Mouse (Mus musculus) natural killer cell, adult 2 months (primary cell): ENCODE data around the gene Hils1.

Experiments
- DNase-seq, 2 experiments: peaks; one replicate each; pipeline ENCODE4 v3.0.0; 2022; ENCODE audit warnings: low spot score in 2 of 2

The Hils1 gene

DNA sequence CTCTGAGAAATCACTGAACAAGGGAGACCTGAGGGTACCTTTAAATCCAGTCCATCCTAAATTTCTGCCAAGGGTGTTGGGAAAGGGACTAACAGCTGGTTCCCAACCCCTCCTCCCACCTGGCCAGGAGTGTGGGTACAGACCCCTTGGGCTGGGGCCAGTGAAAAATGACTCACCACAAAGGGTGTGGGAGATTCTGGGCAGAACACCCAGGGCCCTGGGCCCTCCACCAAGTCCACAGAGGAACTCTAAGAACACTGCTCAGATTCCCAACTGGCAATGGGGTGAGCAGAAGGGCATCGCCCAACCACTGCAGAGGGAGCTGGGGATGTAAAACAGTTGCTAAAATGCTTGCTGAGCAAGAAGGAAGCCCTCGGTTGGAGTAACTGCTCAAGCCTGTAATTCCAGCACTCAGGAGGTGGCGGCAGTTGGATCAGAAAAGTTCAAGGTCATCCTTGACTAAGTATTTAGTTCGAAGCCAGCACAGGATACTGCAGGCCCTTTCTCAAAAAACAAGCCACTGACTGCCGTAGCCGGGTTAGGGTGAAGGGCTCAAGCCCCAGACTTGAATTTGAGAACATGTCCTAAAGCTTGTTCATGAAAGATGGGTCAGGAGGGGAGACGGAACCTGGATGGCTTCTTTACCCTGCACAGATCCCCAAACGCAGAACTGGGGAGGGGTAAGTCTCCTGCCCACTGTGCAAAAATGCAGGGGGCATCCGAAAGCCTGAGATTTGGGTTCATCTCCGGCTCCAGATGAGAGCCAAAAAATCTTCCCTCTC, 21.6 kb downstream of the Hils1 start:
- DNase-seq, result no peak

DNA sequence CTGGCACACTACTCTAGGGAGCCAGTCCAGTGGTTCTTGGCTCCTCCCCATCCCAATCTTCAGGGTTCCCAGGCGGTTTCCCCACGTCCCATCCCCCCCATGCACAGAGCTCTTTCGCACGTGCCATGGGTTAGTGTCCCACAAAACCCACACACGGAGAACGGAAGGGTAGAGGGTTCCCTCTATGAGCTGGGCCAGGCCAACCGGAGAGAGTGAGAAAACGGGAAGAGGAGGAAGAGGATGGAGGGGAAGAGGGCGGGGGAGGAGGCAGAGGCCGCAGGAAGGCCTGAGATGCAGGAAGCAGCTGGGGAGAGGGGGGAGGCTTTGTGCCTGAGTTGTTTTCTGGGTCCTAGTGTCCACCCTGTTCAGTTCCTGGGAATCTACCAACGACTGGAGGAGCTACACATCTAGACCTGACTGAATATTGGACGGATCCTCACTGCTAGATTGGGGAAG, 22.2 kb downstream of the Hils1 start:
- peak; percentile 46 to 61 for DNase-seq

DNA sequence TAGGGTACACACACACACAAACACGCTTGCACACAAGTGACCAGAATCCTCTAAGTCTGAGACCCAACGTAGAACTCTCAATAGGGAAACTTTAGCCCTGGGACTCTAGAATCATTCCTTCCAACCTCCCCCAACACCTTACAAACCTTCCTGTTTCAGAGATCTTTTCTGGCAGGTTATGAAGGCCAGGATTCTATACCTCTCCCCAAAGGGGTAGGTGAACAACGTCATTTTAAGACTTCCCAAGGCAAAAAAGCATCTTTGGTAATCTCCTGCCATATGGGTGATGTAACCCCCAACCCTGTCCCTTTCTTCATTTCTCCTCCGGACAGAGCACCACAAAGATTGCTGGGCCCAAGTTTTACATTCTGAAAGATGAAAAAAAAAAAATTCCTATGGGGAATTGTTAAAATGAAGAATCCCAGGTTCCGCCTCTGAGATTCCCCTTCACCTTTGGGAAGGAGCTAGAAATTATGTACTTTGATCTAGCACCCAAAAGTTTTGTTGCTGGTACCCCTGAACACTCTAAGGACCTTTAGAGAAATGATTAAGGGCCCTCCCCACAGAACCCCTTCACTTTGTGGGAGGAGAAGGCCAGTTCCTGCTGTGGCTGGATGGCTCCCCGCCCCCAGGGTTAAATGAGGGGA, 22.8 kb downstream of the Hils1 start:
- DNase-seq, result no peak

DNA sequence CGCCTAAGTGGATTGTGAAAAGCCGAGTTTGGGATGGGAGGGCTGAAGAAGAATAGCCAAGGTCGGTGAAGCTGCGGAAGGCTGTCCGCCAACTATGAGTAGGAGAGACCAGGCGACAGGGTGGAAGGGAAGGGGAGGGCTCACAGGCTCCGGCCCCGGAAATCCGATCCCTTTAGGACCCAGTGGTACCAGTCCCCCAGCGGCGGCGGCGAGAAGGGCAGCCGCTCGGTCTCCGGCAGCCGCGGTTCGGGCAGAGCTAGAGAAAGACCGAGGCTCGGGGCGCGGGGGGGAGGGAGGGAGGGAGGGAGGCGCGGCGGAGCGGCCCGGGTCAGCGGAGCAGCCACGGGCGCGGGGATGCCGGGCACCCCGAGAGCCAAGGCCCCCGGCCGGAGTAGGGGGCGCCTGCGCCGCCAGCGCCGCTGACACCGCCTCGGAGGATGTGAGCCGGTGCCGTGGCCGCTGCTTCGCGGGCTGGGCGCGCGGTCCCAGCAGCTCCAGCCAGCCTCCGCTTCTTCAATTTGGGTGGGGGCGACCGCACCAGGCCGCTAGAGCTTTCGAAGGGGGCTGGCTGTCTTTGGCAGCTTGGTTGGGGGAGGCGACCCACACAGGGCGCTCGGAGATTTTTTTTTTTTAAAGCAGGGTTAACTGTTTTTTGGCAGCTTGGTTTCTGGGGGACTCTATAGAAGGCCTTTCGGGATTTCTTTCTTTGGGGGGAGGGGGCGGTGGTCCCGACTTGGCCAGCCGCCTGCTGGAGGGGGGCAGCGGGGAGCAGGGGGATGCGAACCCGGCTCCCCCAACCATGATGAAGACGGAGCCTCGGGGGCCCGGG, 23.6 kb downstream of the Hils1 start, which contains the start of gene Ppp1r9b:
Ppp1r9b (plus strand) TSS at position 287 of the 829 bp plus-strand sequence.
- peak; percentile 82 to 88 for DNase-seq

DNA sequence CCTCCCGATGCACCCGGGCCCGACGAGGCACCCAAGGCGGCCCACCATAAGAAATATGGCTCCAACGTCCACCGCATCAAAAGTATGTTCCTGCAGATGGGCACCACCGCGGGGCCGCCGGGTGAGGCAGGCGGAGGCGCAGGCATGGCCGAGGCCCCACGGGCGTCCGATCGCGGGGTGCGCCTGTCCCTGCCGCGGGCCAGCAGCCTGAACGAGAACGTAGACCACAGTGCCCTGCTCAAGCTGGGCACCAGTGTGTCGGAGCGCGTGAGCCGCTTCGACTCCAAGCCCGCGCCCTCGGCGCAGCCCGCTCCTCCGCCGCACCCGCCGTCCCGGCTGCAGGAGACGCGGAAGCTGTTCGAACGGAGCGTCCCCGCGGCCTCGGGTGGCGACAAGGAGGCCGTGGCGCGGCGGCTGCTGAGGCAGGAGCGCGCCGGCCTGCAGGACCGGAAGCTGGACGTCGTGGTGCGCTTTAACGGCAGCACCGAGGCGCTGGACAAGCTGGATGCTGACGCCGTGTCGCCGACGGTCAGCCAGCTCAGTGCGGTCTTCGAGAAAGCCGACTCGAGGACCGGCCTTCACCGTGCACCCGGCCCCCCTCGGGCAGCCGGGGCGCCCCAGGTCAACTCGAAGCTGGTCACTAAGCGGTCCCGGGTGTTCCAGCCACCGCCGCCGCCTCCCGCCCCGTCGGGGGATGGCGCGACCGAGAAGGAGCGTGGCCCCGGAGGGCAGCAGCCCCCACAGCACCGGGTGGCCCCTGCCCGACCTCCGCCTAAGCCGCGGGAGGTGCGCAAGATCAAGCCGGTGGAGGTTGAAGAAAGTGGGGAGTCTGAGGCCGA, 24.5 kb downstream of the Hils1 start:
- peak; percentile 35 to 37 for DNase-seq

DNA sequence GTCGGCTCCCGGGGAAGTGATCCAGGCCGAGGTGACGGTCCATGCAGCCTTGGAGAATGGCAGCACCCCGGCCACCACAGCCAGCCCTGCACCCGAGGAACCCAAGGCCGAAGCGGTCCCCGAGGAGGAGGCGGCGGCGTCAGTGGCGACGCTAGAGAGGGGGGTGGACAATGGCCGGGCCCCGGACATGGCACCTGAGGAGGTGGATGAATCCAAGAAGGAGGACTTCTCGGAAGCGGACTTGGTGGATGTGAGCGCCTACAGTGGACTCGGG, 25.0 kb downstream of the Hils1 start:
- no peak for DNase-seq

DNA sequence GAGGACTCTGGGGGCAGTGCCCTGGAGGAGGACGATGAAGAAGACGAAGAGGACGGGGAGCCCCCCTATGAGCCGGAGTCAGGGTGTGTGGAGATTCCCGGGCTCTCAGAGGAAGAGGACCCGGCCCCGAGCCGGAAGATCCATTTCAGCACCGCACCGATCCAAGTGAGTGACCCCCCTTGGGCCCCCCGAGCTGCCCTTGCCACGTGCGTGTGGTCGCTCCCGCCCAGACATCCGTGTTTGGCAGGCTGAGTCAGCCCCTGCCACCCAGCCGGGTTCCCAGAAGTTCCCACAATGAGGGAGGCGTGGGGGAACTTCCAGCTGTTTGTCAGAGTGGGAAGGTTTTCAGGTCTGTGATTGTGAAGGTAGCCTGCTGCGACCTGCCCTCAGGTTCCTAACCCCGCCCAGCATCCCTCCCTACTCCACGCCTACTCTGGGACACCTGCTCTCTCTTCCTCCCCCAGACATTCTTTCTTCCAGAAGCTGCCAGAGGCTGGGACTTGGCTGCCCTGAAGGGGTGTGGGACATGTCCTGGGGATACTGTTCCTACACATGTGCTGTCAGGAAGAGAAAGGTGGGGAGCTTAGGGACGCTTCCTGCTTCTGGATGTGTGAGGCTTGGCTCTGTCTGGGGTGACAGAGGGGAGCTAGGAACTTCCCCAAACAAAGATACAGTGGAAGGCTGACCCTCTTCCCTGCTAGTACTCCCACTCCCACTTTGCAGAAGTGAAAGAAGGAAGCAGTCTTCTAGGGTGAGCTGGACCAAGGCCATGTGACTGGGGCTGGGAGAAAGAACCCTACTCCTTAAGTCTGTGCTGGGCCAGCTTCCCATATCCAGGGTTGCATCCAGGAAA, 25.6 kb downstream of the Hils1 start:
- DNase-seq, result no peak

DNA sequence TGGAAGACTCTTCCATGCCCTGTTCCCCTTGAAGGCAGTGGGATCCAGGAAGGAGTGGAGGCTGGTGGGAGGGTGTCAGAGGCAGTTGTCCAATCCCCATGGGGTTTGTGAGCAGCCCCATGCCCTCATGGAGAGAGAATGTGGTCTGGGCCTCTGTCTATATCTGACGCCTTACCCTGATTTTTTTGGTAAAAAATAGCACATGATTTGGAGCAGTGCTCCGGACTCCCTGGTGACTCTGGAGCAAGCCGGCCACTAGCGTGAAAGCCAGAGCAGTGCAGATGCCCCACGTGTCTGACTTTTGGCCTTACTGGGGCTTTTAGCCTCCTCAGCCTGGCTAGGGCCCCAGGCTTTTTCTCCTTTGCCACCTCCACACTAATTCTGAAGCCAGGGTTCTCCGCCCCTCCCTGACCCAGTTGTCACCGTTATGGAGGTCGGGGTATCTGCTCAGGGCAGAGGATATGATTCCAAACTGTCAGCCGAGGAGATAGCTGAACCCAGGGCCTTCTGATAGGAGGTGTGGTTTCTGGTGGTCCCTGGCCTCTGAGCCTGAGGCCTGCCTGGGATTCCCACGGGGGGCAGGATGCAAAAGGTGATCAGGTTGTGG, 26.9 kb downstream of the Hils1 start:
- DNase-seq, result no peak

DNA sequence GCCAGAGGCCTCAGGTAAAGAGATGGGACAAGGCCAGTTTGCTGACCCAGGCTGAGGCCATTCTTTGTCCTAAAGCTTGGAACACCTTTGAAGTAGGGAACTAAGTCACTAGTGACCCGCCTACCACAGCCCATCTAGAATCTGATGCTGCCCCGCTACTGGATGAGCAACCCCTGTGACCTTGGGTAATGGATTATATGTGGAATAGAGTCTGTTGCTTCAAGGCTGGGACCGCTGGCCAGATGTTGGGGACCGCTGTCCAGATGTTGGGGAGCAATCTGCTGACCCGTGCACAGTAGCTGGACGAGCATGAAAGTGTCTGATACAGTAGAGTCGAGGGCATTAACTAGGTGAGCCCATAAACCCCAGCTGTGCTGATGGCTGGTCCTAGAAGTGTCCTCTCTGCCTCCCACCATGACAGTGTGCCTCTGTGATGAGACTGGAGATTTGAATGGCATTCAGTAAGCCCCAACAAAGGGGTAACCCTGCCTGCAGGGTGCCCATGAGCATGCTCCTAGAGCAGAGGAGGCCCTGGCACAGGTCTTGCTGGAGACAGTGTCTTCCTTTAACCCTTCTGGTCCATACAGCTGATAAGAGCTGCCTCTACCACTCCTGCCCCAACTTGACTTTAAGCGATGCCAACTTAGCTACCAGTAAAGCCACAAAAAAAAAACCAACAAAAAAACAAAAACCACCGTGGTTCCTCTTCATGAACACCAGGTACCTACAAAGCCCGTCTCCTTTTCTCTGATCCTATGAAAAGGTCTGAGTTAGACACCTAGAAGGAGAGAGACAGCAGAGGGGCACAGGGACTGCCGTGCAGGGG, 27.8 kb downstream of the Hils1 start:
- no peak for DNase-seq

DNA sequence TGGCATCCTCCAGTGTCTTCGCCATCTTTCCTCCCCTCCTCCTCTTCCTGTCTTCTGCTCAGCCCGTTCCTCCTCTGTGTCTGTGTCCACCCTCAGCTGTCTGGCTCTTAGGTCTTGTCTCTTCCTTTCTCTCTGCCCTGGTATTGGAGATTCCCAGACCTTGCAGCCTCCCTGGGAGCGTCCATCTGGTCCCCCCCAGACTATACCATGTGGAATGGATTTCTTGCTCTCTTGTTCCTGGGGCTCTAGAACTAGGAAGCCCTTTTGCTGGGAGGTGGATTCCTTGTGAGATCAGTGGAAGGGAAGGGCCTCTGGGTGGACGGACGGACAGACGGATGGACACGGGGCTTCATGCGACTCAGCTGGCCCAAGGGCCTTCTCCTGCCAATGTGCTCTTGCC, 28.7 kb downstream of the Hils1 start:
- DNase-seq, result no peak

DNA sequence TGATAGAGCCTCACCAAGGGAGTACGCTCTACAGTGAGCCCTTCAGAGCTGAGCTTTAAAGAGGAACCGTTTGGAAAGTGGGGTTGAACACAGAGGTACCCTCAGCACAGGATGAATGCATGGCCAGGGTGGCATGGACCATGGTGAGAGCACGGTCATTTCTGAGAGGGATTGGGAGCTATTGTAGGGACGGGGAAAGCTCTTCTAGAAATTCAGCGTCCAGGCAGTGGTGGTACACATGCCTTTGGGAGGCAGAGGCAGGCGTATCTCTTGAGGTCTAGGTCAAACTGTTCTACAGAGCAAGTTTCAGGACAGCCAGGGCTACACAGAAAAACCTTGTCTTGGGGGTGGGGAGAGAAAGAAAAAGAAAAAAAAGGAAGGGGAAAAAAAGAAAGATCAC, 29.6 kb downstream of the Hils1 start:
- DNase-seq, result no peak

DNA sequence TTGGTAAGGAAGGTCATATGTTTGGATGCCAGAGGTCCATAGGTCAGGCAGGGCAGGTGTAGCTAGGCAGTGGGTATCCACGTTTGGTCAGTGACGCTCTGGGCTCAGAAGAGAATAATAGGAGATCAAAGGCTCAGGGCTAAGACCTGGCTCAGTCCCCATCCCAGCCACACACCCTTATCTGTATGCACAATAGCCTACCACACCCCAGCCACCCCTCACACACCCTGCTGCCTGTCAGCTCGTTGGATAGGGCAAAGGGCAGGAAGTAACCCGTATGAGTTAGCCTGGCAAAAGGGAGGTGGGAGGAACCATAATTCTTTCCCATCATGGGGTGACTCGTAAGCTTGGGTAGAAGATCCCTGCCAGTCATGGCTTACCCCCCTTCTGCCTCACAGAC, 30.2 kb downstream of the Hils1 start:
- no peak for DNase-seq

DNA sequence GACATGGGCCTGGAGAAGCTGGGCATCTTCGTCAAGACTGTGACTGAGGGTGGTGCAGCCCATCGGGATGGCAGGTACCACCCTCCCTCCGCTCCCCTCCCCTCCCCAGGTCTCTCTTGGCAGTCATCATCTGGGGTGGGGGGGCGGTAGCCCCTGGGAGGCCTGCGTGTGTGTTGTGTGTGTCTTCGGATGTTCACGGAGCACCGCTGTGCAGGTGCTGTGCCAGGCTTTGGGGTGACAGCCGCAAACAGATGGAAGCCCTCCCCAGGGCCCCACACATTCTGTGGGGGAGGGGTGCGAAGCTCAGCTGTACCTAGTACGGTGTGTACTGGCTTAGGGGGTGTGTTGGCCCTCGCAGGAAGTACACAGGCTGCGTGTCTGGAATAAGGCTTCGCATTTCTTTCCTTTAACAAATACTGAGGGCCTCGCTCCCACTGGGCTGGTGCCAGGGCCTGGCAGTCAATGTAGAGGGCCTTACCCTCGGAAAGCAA, 30.7 kb downstream of the Hils1 start:
- peak; percentile 51 to 52 for DNase-seq

DNA sequence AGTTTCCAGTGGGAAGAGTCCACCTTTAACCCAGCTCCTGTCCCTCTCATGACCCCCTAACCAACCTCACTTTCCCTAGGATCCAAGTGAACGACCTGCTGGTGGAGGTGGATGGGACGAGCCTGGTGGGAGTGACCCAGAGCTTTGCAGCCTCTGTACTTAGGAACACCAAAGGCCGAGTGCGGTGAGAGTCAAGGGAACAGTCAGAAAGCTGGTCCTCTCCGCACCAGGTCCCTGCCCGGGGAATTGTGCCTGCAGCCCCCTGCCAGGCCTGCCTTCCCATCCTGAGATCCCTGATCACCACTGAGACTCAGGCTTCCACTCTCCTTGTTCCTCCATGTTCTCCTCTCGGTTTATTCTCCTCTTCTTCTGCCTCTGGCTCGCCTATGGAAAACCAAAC, 32.7 kb downstream of the Hils1 start:
- no peak for DNase-seq

DNA sequence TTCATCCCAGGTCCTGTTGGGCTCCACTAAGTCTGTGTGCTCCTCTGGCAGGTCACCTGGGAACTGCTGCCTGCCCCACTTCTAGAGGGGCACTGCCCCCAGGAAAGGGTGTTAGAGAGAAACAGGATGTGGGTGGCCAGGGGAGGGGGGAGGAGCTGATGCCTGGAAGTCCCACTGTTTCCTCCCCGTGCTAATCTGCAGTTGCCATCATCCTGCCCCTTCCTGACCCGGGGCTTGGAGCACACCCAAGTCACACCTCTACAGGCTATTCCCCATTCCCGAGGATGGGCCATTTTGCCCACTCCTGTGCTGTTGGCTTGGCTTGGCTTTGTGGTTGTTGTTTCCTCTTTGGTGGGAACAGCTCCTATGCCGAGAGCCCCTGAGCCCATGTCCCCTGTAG, 33.2 kb downstream of the Hils1 start:
- peak; percentile 49 to 67 for DNase-seq

DNA sequence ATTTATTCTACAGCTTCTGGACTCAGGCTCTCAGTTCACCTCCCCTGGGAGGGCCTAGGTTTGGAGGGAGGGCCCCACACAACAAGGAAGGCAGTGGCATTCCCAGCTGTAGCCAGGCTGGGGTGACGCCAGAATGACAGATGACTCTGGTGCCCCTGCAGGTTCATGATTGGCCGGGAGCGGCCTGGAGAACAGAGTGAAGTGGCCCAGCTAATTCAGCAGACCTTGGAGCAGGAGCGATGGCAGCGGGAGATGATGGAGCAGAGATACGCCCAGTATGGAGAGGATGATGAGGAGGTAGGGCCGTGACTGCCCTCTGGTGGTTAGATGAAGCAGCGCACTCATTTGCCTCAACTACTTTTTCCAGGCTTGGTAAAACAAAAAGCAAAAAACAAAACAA, 33.7 kb downstream of the Hils1 start:
- DNase-seq, result peak; percentile 50 to 51

DNA sequence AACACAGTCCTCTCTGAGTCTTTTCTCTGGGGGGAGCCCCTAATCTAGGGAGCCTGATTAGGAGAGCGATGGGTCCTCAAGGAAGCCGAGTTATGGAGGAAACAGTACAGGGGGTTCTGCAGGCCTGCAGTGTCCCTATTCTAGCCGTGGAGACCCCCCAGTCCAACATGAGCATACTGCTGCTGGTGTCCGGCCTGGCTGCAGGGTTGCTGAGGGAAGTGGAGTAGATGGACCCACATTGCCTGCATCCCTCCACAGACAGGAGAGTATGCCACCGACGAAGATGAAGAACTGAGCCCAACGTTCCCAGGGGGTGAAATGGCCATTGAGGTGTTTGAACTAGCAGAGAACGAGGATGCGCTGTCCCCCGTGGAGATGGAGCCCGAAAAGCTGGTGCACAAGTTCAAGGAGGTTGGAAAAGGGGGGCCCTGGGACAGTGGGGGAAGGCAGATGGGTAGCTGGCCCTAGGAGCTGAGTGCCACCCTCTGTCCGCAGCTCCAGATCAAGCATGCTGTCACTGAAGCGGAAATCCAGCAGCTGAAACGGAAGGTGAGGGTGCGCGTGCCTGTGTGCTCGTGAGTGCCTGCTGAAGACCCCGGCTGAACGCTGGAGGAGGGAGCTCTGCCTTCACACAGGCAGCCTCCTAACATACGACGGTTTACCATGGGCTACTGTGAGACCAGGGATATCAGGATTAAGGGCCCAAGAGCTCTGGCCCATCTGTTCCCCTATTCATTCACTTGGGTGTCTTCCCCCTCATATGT, 34.4 kb downstream of the Hils1 start:
- DNase-seq, result no peak

DNA sequence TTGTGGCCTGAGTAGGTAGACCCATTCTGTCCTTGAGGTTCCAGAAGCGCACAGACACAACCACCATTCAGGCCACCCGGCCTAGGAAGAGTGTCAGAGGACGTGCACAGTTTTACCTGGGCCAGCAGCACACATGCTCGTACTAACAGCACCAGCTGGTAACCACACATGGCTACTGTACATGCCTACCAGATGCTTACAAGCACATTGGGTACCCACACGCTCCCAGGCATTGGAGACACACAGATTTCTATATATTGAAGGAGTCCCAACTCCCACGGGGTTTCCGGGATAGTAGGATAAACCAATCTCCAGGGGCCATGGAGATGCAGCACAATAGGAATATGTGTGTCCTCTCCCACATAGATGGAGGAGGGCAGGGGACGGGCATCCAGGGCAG, 35.3 kb downstream of the Hils1 start:
- DNase-seq, result no peak
